Mouse (Mus musculus) pancreas, adult 10 weeks (tissue): ENCODE results near the gene Siah1a. TPM values are rescaled to one million over a fixed set of nuclear protein-coding genes. Genes with fewer than 3 reads are reported as not detected.

Experiments used
- polyA plus RNA-seq: library from polyadenylated mRNA; stranded (reverse); fragments of 350-450 nt; fragmentation: Illumina TruSeq; extraction: RNeasy Lipid Tissue Mini Kit (QIAGEN cat#74804); gene quantifications from one replicate; pipeline ENCODE4 v1.2.3, GENCODE M21; 2015; ENCODE audit warnings: low read depth, low replicate concordance; ENCODE audit not compliant: insufficient read depth

The Siah1a gene
- polyA plus RNA-seq: 3.7 TPM

DNA sequence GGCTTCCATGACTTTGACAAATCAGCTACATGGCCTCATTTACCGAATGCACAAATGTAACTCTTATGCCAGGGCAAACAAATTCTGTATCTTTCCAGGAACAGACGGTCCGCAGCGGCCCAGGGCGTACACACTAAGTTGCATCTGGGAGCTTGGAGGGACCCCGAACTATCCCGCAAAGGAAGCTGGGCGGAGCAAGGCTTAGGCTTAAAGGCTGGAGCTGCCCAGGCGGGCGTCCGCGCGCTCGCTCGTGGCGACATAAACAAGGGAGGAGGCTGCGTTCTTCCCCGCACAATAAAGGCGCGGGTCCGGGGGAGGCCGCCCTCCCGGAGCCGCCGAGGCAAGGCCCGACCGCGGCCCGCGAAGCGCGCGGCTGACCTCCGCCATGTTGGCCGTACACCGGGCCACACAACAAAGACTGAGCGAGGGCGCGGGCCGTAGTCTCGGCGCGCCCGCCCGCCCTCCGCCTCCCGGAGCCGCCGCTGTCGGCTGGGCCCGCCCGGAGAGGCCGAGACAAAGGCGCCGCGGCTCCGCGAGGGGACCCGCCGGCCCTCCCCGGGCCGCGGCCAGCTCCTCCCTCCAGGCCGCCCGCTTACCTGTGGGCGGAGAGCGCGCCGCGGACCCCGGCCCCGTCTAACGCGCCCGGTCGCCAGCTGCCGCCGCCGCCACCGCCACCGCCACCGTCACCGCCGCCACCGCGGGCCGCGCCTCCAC is at the start of gene Siah1a, which contains the start of gene Gm10638:
Gene Siah1a, minus strand, starts transcription at position 714 of the 714 bp plus-strand sequence.
Gene Gm10638, plus strand, starts transcription at position 479 of the 714 bp plus-strand sequence.

Other genes with a start within 250 kb of the Siah1a start
- gene Abcc12, start 165.2 kb downstream of the Siah1a start, polyA plus RNA-seq: not detected
- 12.5 TPM for gene Lonp2, start 121.9 kb downstream of the Siah1a start, polyA plus RNA-seq
- gene Gm10638, start 235 bp downstream of the Siah1a start, polyA plus RNA-seq: not detected
- 4.1 TPM for gene N4bp1, start 139.3 kb upstream of the Siah1a start, polyA plus RNA-seq